Comparison of ENCODE assay signal across 10 mouse cellular contexts in genomic region chr14:45983206-45983857, GRCm38 (mm10).
A peak's percentile ranks its signal among the peaks of the same experiment; 100 is the strongest.
DNase-seq lines count a peak whose midpoint lies in the region; ATAC-seq and TF ChIP-seq lines count a peak whose summit lies in the region.
"Had no signal": no experiment of that assay in that cellular context is flagged by ENCODE, and none has a peak within 500 bp of the region (broad histone marks: within the 10 kb centered on the region; RNA-seq: fewer than 3 reads in every experiment).

No protein-coding gene starts in this region.

- no peak overlapping the region for H3K4me3 ChIP-seq in heart, embryonic 15.5 days
- H3K4me3 ChIP-seq in liver, embryonic 15.5 days (replicated peaks) = no peak overlapping the region
- no peak overlapping the region for H3K4me3 ChIP-seq in forebrain, embryonic 10.5 days
- no peak overlapping the region for H3K4me3 ChIP-seq in left cerebral cortex, adult 2 months

- DNase-seq in heart, postnatal 10 days = no peak
- peak; percentile 18 for DNase-seq in gastrocnemius, postnatal 10 days
- DNase-seq in lung, postnatal 36 days = peak; percentile 86
- DNase-seq in forebrain, embryonic 10.5 days (ENCODE audit: extremely low spot score, low spot score) = no peak
- no peak for DNase-seq in left cerebral cortex, adult 2 months (ENCODE audit: extremely low spot score in 1 of 2, low spot score in 2 of 2)
- DNase-seq in cerebellum, adult 9-11 months = no peak
- DNase-seq: spleen, adult 18-20 months had no signal

- intact Hi-C loops in heart, postnatal 10 days (cut with DNase I) = no loop called here
- intact Hi-C loops in left cerebral cortex, adult 2 months (cut with DNase I) = no loop called here

- WGBS in heart, embryonic 15.5 days = 70% methylated on average over 7 of the region's 7 CpGs
- WGBS in liver, embryonic 15.5 days (ENCODE audit: insufficient replicate concordance) = 58% methylated on average over 7 of the region's 7 CpGs
- WGBS in forebrain, embryonic 10.5 days = 87% methylated on average over 7 of the region's 7 CpGs

- H3K27ac ChIP-seq in heart, embryonic 15.5 days = no peak overlapping the region
- H3K27ac ChIP-seq in liver, embryonic 15.5 days (replicated peaks) = peak overlapping the region; percentile 62; the same call in 1 of the 2 replicates
- no peak overlapping the region for H3K27ac ChIP-seq in forebrain, embryonic 10.5 days
- H3K27ac ChIP-seq in left cerebral cortex, adult 2 months = no peak overlapping the region
- H3K27ac ChIP-seq: hindbrain, postnatal 0 days had no signal

- H3K36me3 ChIP-seq in heart, embryonic 15.5 days = no peaks in the 10 kb centered on the region
- no peaks in the 10 kb centered on the region for H3K36me3 ChIP-seq in liver, embryonic 15.5 days (replicated peaks)
- H3K36me3 ChIP-seq in forebrain, embryonic 10.5 days (replicated peaks) = no peaks in the 10 kb centered on the region

- H3K9me3 ChIP-seq in heart, embryonic 15.5 days (replicated peaks) = no peaks in the 10 kb centered on the region
- H3K9me3 ChIP-seq in liver, embryonic 15.5 days (replicated peaks) = no peaks in the 10 kb centered on the region
- H3K9me3 ChIP-seq in forebrain, embryonic 10.5 days = no peaks in the 10 kb centered on the region

- no peak for TF ChIP-seq CTCF in left cerebral cortex, adult 2 months (IDR thresholded peaks at IDR 0.05)

- ATAC-seq in heart, embryonic 15.5 days (replicated peaks; ENCODE audit: insufficient number of reproducible peaks, insufficient read depth, low FRiP score, low read depth) = 0 out of 2 replicates have a peak, but pooled peaks have one; percentile 18
- ATAC-seq in liver, embryonic 15.5 days (ENCODE audit: insufficient read depth) = peak; percentile 66
- ATAC-seq: hindbrain, postnatal 0 days had no signal

- H3K27me3 ChIP-seq in heart, embryonic 15.5 days = no peaks in the 10 kb centered on the region
- H3K27me3 ChIP-seq in liver, embryonic 15.5 days = no peaks in the 10 kb centered on the region
- H3K27me3 ChIP-seq in forebrain, embryonic 10.5 days (ENCODE audit: poor library complexity, severe bottlenecking) = no peaks in the 10 kb centered on the region

- H3K9ac ChIP-seq in heart, embryonic 15.5 days = no peak overlapping the region
- H3K9ac ChIP-seq in liver, embryonic 15.5 days = no peak overlapping the region

- H3K4me1 ChIP-seq in heart, embryonic 15.5 days (replicated peaks) = no peaks in the 10 kb centered on the region
- 0 out of 2 replicates have a peak, but pooled peaks cover 3% of the 10 kb centered on the region for H3K4me1 ChIP-seq in liver, embryonic 15.5 days (replicated peaks)
- H3K4me1 ChIP-seq in forebrain, embryonic 10.5 days = no peaks in the 10 kb centered on the region

- no peak overlapping the region for H3K4me2 ChIP-seq in heart, embryonic 15.5 days
- H3K4me2 ChIP-seq in liver, embryonic 15.5 days = no peak overlapping the region

Comparison
In these comparisons a context has a peak if more than half of its experiments do, and no peak if none do; other contexts are left out.
1. DNase-seq: peak in gastrocnemius, postnatal 10 days (single experiment) and lung, postnatal 36 days (single experiment); none in heart, postnatal 10 days (0 of 2), forebrain, embryonic 10.5 days (single experiment), left cerebral cortex, adult 2 months (0 of 2) and cerebellum, adult 9-11 months (single experiment).